Mouse (Mus musculus): ENCODE data around the gene Fam71f1. TPM values are rescaled to one million over a fixed set of nuclear protein-coding genes. Genes with fewer than 3 reads are reported as not detected.

Gene Fam71f1
- polyA plus RNA-seq, 1 experiment from 2014 or later: not detected

GRCm38 (mm10) chr6:29348371-29348724 lies 29.4 kb downstream of the Fam71f1 start:
- Histone ChIP-seq H3K9me3 (replicated peaks; ENCODE audit: control insufficient read depth, low read length, poor library complexity, severe bottlenecking) (no peaks in the 10 kb centered on the region), H3K4me1 (ENCODE audit: control insufficient read depth, insufficient read depth, low read length) (peaks cover 15% of the 10 kb centered on the region), H3K4me2 (ENCODE audit: low read length) (peak overlapping the region; percentile 87), H3K4me3 (ENCODE audit: low read depth, low read length) (peak overlapping the region; percentile 93), H3K9ac (ENCODE audit: low read depth, low read length) (peak overlapping the region; percentile 75), H3K36me3 (ENCODE audit: control insufficient read depth, insufficient read depth, low read length) (no peaks in the 10 kb centered on the region), H3K27ac (ENCODE audit: low read length) (peak overlapping the region; percentile 78), H3K27me3 (ENCODE audit: control insufficient read depth, insufficient read depth, low read depth, low read length) (no peaks in the 10 kb centered on the region)
- ATAC-seq: no peak; the same call in 1 of the 2 replicates
- under 1% methylated on average over 15 of the region's 15 CpGs for WGBS

- ATAC-seq: no peak
- H3K27me3 ChIP-seq (ENCODE audit: control insufficient read depth, insufficient read depth, low read depth, low read length): no peaks in the 10 kb centered on the region
- H3K9me3 ChIP-seq (replicated peaks; ENCODE audit: control insufficient read depth, low read length, poor library complexity, severe bottlenecking): no peaks in the 10 kb centered on the region
- H3K27ac ChIP-seq (ENCODE audit: low read length): no peak overlapping the region
- no peak overlapping the region for H3K4me2 ChIP-seq (ENCODE audit: low read length)
- peaks cover 15% of the 10 kb centered on the region for H3K4me1 ChIP-seq (ENCODE audit: control insufficient read depth, insufficient read depth, low read length)
- H3K9ac ChIP-seq (ENCODE audit: low read depth, low read length): no peak overlapping the region
- H3K36me3 ChIP-seq (ENCODE audit: control insufficient read depth, insufficient read depth, low read length): no peaks in the 10 kb centered on the region
- no peak overlapping the region for H3K4me3 ChIP-seq (ENCODE audit: low read depth, low read length)
These were observed 32.7 kb downstream of the Fam71f1 start for GRCm38 (mm10) chr6:29351613-29352012.

GRCm38 (mm10) chr6:29352816-29353215 lies 33.9 kb downstream of the Fam71f1 start:
- Histone ChIP-seq H3K4me2 (ENCODE audit: low read length) (no peak overlapping the region), H3K36me3 (ENCODE audit: control insufficient read depth, insufficient read depth, low read length) (no peaks in the 10 kb centered on the region), H3K9ac (ENCODE audit: low read depth, low read length) (no peak overlapping the region), H3K4me1 (ENCODE audit: control insufficient read depth, insufficient read depth, low read length) (peaks cover 10% of the 10 kb centered on the region), H3K27ac (ENCODE audit: low read length) (no peak overlapping the region), H3K27me3 (ENCODE audit: control insufficient read depth, insufficient read depth, low read depth, low read length) (no peaks in the 10 kb centered on the region), H3K9me3 (replicated peaks; ENCODE audit: control insufficient read depth, low read length, poor library complexity, severe bottlenecking) (no peaks in the 10 kb centered on the region), H3K4me3 (ENCODE audit: low read depth, low read length) (no peak overlapping the region)
- 42% methylated on average over 5 of the region's 5 CpGs for WGBS
- ATAC-seq: no peak

GRCm38 (mm10) chr6:29359386-29359785 lies 40.4 kb downstream of the Fam71f1 start:
- Histone ChIP-seq H3K4me3 (ENCODE audit: low read depth, low read length) (no peak overlapping the region), H3K4me1 (ENCODE audit: control insufficient read depth, insufficient read depth, low read length) (no peaks in the 10 kb centered on the region), H3K9ac (ENCODE audit: low read depth, low read length) (no peak overlapping the region), H3K27me3 (ENCODE audit: control insufficient read depth, insufficient read depth, low read depth, low read length) (no peaks in the 10 kb centered on the region), H3K9me3 (replicated peaks; ENCODE audit: control insufficient read depth, low read length, poor library complexity, severe bottlenecking) (no peaks in the 10 kb centered on the region), H3K4me2 (ENCODE audit: low read length) (no peak overlapping the region), H3K27ac (ENCODE audit: low read length) (no peak overlapping the region), H3K36me3 (ENCODE audit: control insufficient read depth, insufficient read depth, low read length) (no peaks in the 10 kb centered on the region)
- ATAC-seq: no peak
- 96% methylated on average over 3 of the region's 3 CpGs for WGBS

- no peaks in the 10 kb centered on the region for H3K4me1 ChIP-seq (ENCODE audit: control insufficient read depth, insufficient read depth, low read length)
- H3K36me3 ChIP-seq (ENCODE audit: control insufficient read depth, insufficient read depth, low read length): no peaks in the 10 kb centered on the region
- no peak overlapping the region for H3K4me2 ChIP-seq (ENCODE audit: low read length)
- no peak overlapping the region for H3K4me3 ChIP-seq (ENCODE audit: low read depth, low read length)
- no peaks in the 10 kb centered on the region for H3K9me3 ChIP-seq (replicated peaks; ENCODE audit: control insufficient read depth, low read length, poor library complexity, severe bottlenecking)
- H3K27me3 ChIP-seq (ENCODE audit: control insufficient read depth, insufficient read depth, low read depth, low read length): no peaks in the 10 kb centered on the region
- no peak overlapping the region for H3K9ac ChIP-seq (ENCODE audit: low read depth, low read length)
- WGBS: 90% methylated on average over 6 of the region's 6 CpGs
- no peak overlapping the region for H3K27ac ChIP-seq (ENCODE audit: low read length)
- ATAC-seq: no peak
These were observed 41.3 kb downstream of the Fam71f1 start for GRCm38 (mm10) chr6:29360211-29360610.

- Histone ChIP-seq H3K4me3 (ENCODE audit: low read depth, low read length) (no peak overlapping the region), H3K36me3 (ENCODE audit: control insufficient read depth, insufficient read depth, low read length) (peaks cover 2% of the 10 kb centered on the region; the same call in 1 of the 2 replicates), H3K27ac (ENCODE audit: low read length) (no peak overlapping the region), H3K9ac (ENCODE audit: low read depth, low read length) (no peak overlapping the region), H3K27me3 (ENCODE audit: control insufficient read depth, insufficient read depth, low read depth, low read length) (no peaks in the 10 kb centered on the region), H3K9me3 (replicated peaks; ENCODE audit: control insufficient read depth, low read length, poor library complexity, severe bottlenecking) (no peaks in the 10 kb centered on the region), H3K4me2 (ENCODE audit: low read length) (no peak overlapping the region), H3K4me1 (ENCODE audit: control insufficient read depth, insufficient read depth, low read length) (no peaks in the 10 kb centered on the region)
- no peak for ATAC-seq
- WGBS: 54% methylated on average over 7 of the region's 7 CpGs
These were observed 43.5 kb downstream of the Fam71f1 start for GRCm38 (mm10) chr6:29362246-29363128.

GRCm38 (mm10) chr6:29363129-29363515 lies 44.2 kb downstream of the Fam71f1 start:
- no peaks in the 10 kb centered on the region for H3K27me3 ChIP-seq (ENCODE audit: control insufficient read depth, insufficient read depth, low read depth, low read length)
- H3K4me3 ChIP-seq (ENCODE audit: low read depth, low read length): no peak overlapping the region
- no peaks in the 10 kb centered on the region for H3K4me1 ChIP-seq (ENCODE audit: control insufficient read depth, insufficient read depth, low read length)
- H3K36me3 ChIP-seq (ENCODE audit: control insufficient read depth, insufficient read depth, low read length): peaks cover 3% of the 10 kb centered on the region; the same call in 1 of the 2 replicates
- 80% methylated on average over 3 of the region's 3 CpGs for WGBS
- no peaks in the 10 kb centered on the region for H3K9me3 ChIP-seq (replicated peaks; ENCODE audit: control insufficient read depth, low read length, poor library complexity, severe bottlenecking)
- no peak overlapping the region for H3K27ac ChIP-seq (ENCODE audit: low read length)
- no peak overlapping the region for H3K9ac ChIP-seq (ENCODE audit: low read depth, low read length)
- no peak for ATAC-seq
- no peak overlapping the region for H3K4me2 ChIP-seq (ENCODE audit: low read length)

- Histone ChIP-seq H3K9me3 (replicated peaks; ENCODE audit: control insufficient read depth, low read length, poor library complexity, severe bottlenecking) (no peaks in the 10 kb centered on the region), H3K27me3 (ENCODE audit: control insufficient read depth, insufficient read depth, low read depth, low read length) (no peaks in the 10 kb centered on the region), H3K4me3 (ENCODE audit: low read depth, low read length) (no peak overlapping the region), H3K9ac (ENCODE audit: low read depth, low read length) (no peak overlapping the region), H3K27ac (ENCODE audit: low read length) (no peak overlapping the region), H3K36me3 (ENCODE audit: control insufficient read depth, insufficient read depth, low read length) (peaks cover 3% of the 10 kb centered on the region; the same call in 1 of the 2 replicates), H3K4me1 (ENCODE audit: control insufficient read depth, insufficient read depth, low read length) (no peaks in the 10 kb centered on the region), H3K4me2 (ENCODE audit: low read length) (no peak overlapping the region)
- ATAC-seq: no peak
- 95% methylated on average over 1 of the region's 1 CpGs for WGBS
These were observed 46.3 kb downstream of the Fam71f1 start for GRCm38 (mm10) chr6:29365277-29365676.

GRCm38 (mm10) chr6:29377386-29377785 lies 58.4 kb downstream of the Fam71f1 start:
- Histone ChIP-seq H3K36me3 (ENCODE audit: control insufficient read depth, insufficient read depth, low read length) (peaks cover 21% of the 10 kb centered on the region), H3K9ac (ENCODE audit: low read depth, low read length) (no peak overlapping the region), H3K9me3 (replicated peaks; ENCODE audit: control insufficient read depth, low read length, poor library complexity, severe bottlenecking) (no peaks in the 10 kb centered on the region), H3K27ac (ENCODE audit: low read length) (no peak overlapping the region), H3K4me2 (ENCODE audit: low read length) (no peak overlapping the region), H3K4me3 (ENCODE audit: low read depth, low read length) (no peak overlapping the region), H3K27me3 (ENCODE audit: control insufficient read depth, insufficient read depth, low read depth, low read length) (no peaks in the 10 kb centered on the region), H3K4me1 (ENCODE audit: control insufficient read depth, insufficient read depth, low read length) (no peaks in the 10 kb centered on the region)
- WGBS: 93% methylated on average over 4 of the region's 4 CpGs
- ATAC-seq: no peak
